Mouse (Mus musculus): ENCODE data around the gene Cmss1. TPM values are rescaled to one million over a fixed set of nuclear protein-coding genes. Genes with fewer than 3 reads are reported as not detected.

Cmss1 gene
- total and polyA plus RNA-seq, 2 experiments from 2014 or later: 12.0 to 43.4 TPM

DNA sequence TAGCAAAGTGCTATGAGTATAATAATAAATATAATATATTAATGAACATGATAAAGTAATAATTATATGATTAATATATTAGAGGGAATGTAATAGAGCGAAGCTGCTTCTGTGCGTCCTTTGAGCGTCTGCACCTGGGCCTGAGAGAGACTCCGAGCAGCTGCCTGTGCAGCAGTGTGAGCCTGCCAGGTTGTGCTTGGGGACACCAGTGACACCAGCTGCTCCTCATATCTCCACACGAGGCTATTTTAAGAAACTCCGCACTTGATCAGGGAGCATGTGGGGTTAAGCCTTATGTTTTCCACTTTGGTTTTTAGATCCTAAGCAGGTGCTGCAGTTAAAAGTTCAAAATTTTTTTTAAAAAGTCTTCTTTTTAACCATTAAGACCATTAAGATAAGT, 249.7 kb downstream of the Cmss1 start:
- H3K9me3 ChIP-seq (ENCODE audit: low read length): no peaks in the 10 kb centered on the region
- H3K4me2 ChIP-seq (ENCODE audit: low read depth): no peak overlapping the region
- H3K4me1 ChIP-seq (ENCODE audit: insufficient read depth): no peaks in the 10 kb centered on the region
- H3K27ac ChIP-seq (ENCODE audit: low read depth, low read length): no peak overlapping the region
- H3K9ac ChIP-seq: no peak overlapping the region
- no peaks in the 10 kb centered on the region for H3K27me3 ChIP-seq (ENCODE audit: insufficient read depth, low read length)
- no peak for TF ChIP-seq CTCF (IDR thresholded peaks at IDR 0.05; ENCODE audit: low read depth)
- ATAC-seq (no peak; the same call in 1 of the 2 replicates), DNase-seq (no peak)
- H3K36me3 ChIP-seq (ENCODE audit: insufficient read depth): no peaks in the 10 kb centered on the region
- WGBS: 91% methylated on average over 6 of the region's 6 CpGs
- H3K4me3 ChIP-seq (ENCODE audit: low read depth, low read length): no peak overlapping the region

DNA sequence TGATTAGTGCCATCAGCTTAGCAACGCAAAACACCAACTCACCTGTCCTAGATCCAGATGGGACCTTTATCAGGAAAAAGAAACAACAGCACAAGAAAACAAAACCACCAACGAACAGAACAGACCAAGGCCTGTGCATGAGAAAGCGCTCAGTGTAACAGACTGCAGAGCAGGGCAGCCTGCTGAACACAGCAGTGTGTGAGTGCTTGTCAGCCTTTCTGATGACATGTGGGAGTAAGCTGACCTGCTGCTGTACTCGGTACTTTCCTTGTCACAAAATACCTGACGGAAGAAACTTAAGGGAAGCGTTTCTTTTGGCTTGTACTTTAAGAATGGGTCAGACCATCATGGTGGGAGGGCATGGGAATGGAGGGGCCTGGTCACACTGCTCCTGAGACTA, 250.2 kb downstream of the Cmss1 start:
- no peaks in the 10 kb centered on the region for H3K27me3 ChIP-seq (ENCODE audit: insufficient read depth, low read length)
- H3K4me2 ChIP-seq (ENCODE audit: low read depth): no peak overlapping the region
- no peak overlapping the region for H3K9ac ChIP-seq
- H3K27ac ChIP-seq (ENCODE audit: low read depth, low read length): no peak overlapping the region
- no peak for TF ChIP-seq CTCF (IDR thresholded peaks at IDR 0.05; ENCODE audit: low read depth)
- DNase-seq (no peak), ATAC-seq (no peak; the same call in 1 of the 2 replicates)
- no peaks in the 10 kb centered on the region for H3K9me3 ChIP-seq (ENCODE audit: low read length)
- H3K4me1 ChIP-seq (ENCODE audit: insufficient read depth): no peaks in the 10 kb centered on the region
- no peaks in the 10 kb centered on the region for H3K36me3 ChIP-seq (ENCODE audit: insufficient read depth)
- WGBS: 67% methylated on average over 6 of the region's 6 CpGs
- H3K4me3 ChIP-seq (ENCODE audit: low read depth, low read length): no peak overlapping the region

DNA sequence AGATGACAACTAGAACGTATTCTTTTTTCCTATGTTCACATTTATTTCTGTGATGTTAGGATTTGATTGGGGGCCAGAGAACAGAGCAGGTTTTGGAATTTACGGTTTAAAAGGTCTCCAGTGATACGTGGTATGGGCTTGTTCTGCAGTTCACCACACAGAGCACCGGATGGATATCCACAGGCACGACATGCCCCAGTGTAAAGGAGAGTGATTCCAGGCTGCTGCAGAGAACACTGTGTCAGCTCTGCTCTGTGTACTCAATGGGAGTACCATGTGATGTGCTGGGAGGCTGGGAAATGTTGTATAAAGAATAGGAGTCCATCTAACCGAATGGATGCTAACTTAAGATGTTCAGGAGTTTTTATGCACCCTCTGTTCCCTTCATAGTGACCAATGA, 252.7 kb downstream of the Cmss1 start:
- no peak overlapping the region for H3K4me2 ChIP-seq (ENCODE audit: low read depth)
- DNase-seq: no peak
- H3K9ac ChIP-seq: no peak overlapping the region
- H3K27me3 ChIP-seq (ENCODE audit: insufficient read depth, low read length): no peaks in the 10 kb centered on the region
- H3K36me3 ChIP-seq (ENCODE audit: insufficient read depth): no peaks in the 10 kb centered on the region
- no peaks in the 10 kb centered on the region for H3K9me3 ChIP-seq (ENCODE audit: low read length)
- WGBS: 74% methylated on average over 6 of the region's 6 CpGs
- H3K4me1 ChIP-seq (ENCODE audit: insufficient read depth): no peaks in the 10 kb centered on the region
- no peak for TF ChIP-seq CTCF (IDR thresholded peaks at IDR 0.05; ENCODE audit: low read depth)
- no peak for ATAC-seq
- no peak overlapping the region for H3K27ac ChIP-seq (ENCODE audit: low read depth, low read length)
- H3K4me3 ChIP-seq (ENCODE audit: low read depth, low read length): no peak overlapping the region

DNA sequence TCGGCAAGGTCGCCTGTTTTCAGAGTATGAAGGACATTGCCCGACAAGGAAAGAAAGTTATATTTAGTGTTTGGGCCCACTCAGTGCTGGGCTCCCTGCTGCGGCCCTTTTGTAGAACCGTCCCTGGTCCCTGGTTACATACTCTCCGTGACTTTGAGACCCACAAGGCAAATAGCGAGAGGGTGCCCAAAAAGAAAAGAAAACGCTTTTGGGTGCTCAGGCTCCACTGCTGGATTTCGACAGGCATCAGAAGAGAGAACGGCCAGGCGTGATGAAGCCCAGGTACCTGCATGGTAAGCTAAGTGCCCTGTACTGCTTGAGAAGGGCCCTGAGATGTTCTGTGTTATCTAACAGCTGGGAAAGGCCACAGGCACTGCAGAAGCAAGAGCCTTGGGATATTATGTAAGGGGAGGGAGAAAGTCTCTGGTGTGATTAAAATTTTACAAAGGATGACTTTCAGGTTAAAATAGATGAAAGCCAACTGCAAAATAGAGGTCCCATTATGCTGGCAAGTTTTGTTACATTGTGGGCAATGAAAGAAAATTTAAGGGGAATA, 253.4 kb downstream of the Cmss1 start:
- no peaks in the 10 kb centered on the region for H3K27me3 ChIP-seq (ENCODE audit: insufficient read depth, low read length)
- DNase-seq: no peak
- no peak overlapping the region for H3K27ac ChIP-seq (ENCODE audit: low read depth, low read length)
- TF ChIP-seq CTCF (IDR thresholded peaks at IDR 0.05; ENCODE audit: low read depth): no peak
- no peaks in the 10 kb centered on the region for H3K9me3 ChIP-seq (ENCODE audit: low read length)
- ATAC-seq: no peak
- no peaks in the 10 kb centered on the region for H3K36me3 ChIP-seq (ENCODE audit: insufficient read depth)
- WGBS: 88% methylated on average over 11 of the region's 11 CpGs
- no peaks in the 10 kb centered on the region for H3K4me1 ChIP-seq (ENCODE audit: insufficient read depth)
- H3K4me3 ChIP-seq (ENCODE audit: low read depth, low read length): no peak overlapping the region
- no peak overlapping the region for H3K4me2 ChIP-seq (ENCODE audit: low read depth)
- H3K9ac ChIP-seq: no peak overlapping the region

DNA sequence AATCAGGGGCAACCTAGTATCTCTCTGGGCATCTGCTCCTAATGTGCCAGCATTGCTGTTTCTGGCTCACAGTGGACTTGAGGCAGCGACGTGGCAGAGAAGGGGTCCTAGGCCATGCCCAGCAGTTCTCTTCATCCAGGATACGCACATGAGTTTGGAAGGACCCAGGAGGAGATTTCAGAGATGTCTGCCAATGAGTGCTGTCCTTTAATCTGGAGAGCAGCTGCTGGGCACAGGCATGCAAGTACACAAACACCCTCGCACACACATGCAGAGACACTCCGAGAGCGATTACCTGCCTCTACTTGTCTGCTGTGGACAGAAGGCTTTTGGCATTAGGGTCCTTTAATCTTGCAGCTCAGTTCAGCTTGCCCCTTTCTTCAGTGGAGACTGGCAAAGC, 253.9 kb downstream of the Cmss1 start, which contains the start of gene Filip1l:
Filip1l (plus strand) TSS at position 343 of the 400 bp plus-strand sequence.
- Histone ChIP-seq H3K4me3 (ENCODE audit: low read depth, low read length) (no peak within 1 kb of the TSS), H3K27ac (ENCODE audit: low read depth, low read length) (no peak within 1 kb of the TSS), H3K9ac (no peak within 1 kb of the TSS), H3K4me2 (ENCODE audit: low read depth) (no peak within 1 kb of the TSS), H3K9me3 (ENCODE audit: low read length) (no peaks in the 10 kb centered on the region), H3K4me1 (ENCODE audit: insufficient read depth) (no peaks in the 10 kb centered on the region), H3K36me3 (ENCODE audit: insufficient read depth) (no peaks in the 10 kb centered on the region), H3K27me3 (ENCODE audit: insufficient read depth, low read length) (no peaks in the 10 kb centered on the region)
- ATAC-seq: no peak
- 77% methylated on average over 6 of the region's 6 CpGs for WGBS
- no peak for DNase-seq
- TF ChIP-seq CTCF (IDR thresholded peaks at IDR 0.05; ENCODE audit: low read depth): no peak

DNA sequence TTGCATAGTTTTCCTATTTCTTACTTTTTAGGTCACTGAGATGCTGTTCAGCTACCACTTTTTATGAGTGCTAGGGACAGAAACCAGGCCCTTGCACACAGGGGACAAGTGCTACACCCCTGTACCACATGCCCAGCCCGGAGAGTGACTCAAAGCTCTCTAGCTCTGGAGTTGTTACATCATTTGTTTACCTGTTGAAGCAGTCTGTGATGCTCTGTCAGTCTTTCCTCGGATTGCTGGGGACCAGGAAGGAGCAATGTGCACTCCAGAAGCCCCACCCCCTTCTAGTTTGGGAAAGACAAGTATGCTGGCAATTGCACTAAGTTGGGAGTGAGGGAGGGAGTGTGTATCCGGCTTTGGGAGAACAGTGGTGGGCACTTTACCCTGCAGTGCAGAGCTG, 257.0 kb downstream of the Cmss1 start:
- Histone ChIP-seq H3K9ac (no peak overlapping the region), H3K9me3 (ENCODE audit: low read length) (no peaks in the 10 kb centered on the region), H3K36me3 (ENCODE audit: insufficient read depth) (no peaks in the 10 kb centered on the region), H3K4me3 (ENCODE audit: low read depth, low read length) (no peak overlapping the region), H3K27me3 (ENCODE audit: insufficient read depth, low read length) (no peaks in the 10 kb centered on the region), H3K4me1 (ENCODE audit: insufficient read depth) (no peaks in the 10 kb centered on the region), H3K4me2 (ENCODE audit: low read depth) (no peak overlapping the region), H3K27ac (ENCODE audit: low read depth, low read length) (no peak overlapping the region)
- DNase-seq: no peak
- 54% methylated on average over 3 of the region's 3 CpGs for WGBS
- no peak for TF ChIP-seq CTCF (IDR thresholded peaks at IDR 0.05; ENCODE audit: low read depth)
- no peak for ATAC-seq

DNA sequence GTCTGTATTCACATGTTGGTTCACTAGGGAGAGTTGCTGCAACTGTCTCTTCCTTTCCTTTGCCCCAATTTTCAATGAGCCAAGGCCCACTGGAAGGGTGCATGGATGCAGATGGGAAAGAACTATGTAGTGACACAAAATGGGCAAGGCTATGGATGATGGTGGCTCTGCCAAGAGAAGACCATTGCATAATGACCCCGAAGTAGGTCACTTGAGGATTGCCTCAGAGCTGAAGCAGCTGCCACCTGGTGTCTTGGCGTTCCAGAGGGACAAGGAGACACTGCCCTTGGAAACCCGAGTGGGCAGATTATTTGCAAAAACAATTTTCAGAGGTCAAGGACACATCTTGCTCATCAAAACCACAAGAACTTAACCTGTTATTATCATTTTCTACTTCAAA, 257.6 kb downstream of the Cmss1 start:
- no peak overlapping the region for H3K4me2 ChIP-seq (ENCODE audit: low read depth)
- WGBS: 85% methylated on average over 3 of the region's 3 CpGs
- no peak for TF ChIP-seq CTCF (IDR thresholded peaks at IDR 0.05; ENCODE audit: low read depth)
- ATAC-seq (no peak), DNase-seq (no peak)
- no peaks in the 10 kb centered on the region for H3K4me1 ChIP-seq (ENCODE audit: insufficient read depth)
- no peaks in the 10 kb centered on the region for H3K36me3 ChIP-seq (ENCODE audit: insufficient read depth)
- no peak overlapping the region for H3K27ac ChIP-seq (ENCODE audit: low read depth, low read length)
- no peaks in the 10 kb centered on the region for H3K27me3 ChIP-seq (ENCODE audit: insufficient read depth, low read length)
- no peak overlapping the region for H3K4me3 ChIP-seq (ENCODE audit: low read depth, low read length)
- no peak overlapping the region for H3K9ac ChIP-seq
- H3K9me3 ChIP-seq (ENCODE audit: low read length): no peaks in the 10 kb centered on the region

All from forebrain, postnatal 0 days (tissue).